Mouse (Mus musculus): ENCODE results near the gene Gap43. TPM values are rescaled to one million over a fixed set of nuclear protein-coding genes. Genes with fewer than 3 reads are reported as not detected.
"Not testable (repeated sequence)": the region's sequence is repeated elsewhere in the genome, so short reads cannot be mapped to it uniquely, and the experiment has no call there.

Gap43 gene
- total RNA-seq, 4 experiments from 2014 or later: 0.26 to 0.73 (median 0.35) TPM; not detected in 1

DNA sequence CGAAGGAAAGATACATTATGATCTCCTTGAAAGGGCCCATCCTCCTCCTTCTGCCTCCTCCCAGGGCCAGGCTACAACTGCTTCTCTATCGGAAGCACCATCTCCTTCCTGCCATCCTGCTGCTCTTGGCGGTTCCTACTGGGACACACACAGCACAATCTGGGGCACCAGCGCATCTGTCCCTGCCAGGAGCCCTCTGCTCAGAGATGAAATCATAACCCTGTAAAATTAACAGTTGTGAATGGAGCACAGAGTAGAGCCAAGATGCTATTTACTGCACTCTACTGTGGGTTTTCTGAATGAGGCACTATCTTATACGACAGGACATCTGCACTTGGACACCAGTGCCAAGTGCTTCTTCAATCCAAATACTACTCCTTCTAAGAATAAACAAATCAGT, 46.0 kb downstream of the Gap43 start:
- DNase-seq (ENCODE audit: low spot score): no peak

- DNase-seq (ENCODE audit: low spot score): no peak
Measured at GRCm38 (mm10) chr16:42294056-42294455, 46.4 kb downstream of the Gap43 start.

- no peak for DNase-seq (ENCODE audit: low spot score)
Measured at GRCm38 (mm10) chr16:42291572-42291971, 48.9 kb downstream of the Gap43 start.

GRCm38 (mm10) chr16:42284005-42284404, 56.4 kb downstream of the Gap43 start:
- DNase-seq (ENCODE audit: low spot score): no peak

GRCm38 (mm10) chr16:42277713-42278112, 62.7 kb downstream of the Gap43 start:
- DNase-seq (ENCODE audit: low spot score): no peak

DNA sequence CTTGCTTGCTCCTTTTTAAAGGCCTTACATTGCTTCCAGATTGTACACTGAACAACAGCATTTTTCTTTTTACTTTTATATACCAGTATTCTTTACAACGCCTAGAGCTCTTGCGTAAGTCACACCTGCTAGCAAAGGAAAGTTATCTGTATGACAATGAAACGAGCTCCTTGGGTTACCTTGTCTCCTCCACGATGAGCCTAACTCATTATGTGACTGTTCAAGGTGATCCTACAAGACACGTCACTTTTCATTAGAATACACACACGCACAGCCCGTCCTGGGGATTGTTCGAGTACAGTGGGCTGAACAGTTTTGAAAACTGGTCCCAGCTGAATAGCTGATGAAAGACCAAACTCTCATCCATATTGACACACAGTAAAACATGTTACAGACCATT, 63.2 kb downstream of the Gap43 start:
- DNase-seq (ENCODE audit: low spot score): no peak

DNA sequence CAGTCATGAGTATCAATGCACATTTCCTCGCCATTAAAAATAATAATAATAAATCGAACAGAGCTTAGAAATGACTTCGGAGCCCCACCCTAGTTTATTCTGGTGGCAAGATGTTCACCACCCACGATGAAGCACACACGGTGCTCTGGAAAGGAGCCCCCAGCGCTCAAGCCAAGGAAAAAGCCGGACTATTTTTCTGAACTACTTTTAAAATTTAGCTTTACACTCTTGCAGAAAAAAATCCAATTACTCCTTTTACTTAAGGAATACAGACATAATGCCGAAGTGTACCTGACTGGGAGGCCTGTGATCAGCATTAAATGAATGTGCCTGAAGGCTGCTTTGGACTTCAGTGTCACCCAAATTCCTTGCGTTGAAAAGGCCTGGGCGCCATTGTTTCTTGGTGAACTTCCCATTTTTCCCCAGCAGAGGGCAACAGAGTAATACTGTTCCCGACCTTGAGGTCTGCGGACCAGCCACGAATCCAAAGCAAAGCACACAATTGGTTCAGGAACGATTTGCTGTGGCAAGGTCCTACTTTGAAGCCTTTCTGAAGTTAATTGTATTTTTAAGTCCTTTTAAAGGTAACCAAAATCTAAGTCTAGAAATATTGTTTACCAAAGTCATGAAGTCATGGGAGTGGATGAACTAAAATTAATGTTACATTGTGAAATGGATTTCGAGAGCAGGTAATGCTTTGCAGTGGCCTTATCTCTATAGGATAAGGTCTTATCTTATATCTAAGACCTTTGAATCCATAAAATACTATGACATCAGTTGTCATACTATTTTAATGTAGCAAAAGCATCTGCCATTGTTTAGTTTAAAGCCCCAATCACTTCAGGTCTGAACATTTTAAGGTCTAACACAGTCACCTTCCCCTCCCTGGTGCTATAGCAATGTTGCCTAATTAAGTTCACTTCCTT, 64.0 kb downstream of the Gap43 start:
- DNase-seq (ENCODE audit: low spot score): peak; percentile 70

GRCm38 (mm10) chr16:42275518-42276215, 64.8 kb downstream of the Gap43 start:
- DNase-seq (ENCODE audit: low spot score): no peak

- no peak for DNase-seq (ENCODE audit: low spot score)
Measured at GRCm38 (mm10) chr16:42271213-42271612, 69.2 kb downstream of the Gap43 start.

DNA sequence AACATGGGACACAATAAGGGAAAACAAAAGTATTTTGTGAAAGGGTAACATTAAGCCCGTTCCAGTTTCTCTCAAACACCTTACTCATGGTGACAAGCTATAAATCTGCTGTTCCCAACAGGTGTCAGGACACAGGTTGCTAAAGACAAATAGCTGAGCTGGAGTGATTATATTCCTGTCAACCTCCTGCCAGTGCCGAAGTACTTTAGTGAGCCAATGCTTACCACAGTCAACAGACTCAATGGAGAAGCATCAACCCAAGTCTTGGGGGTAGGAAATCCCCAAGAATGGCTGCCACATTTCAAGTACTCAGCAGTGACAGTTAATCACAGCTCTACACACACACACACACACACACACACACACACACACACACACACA, 70.9 kb downstream of the Gap43 start:
- no peak for DNase-seq (ENCODE audit: low spot score)

- DNase-seq (ENCODE audit: low spot score): no peak
Measured at GRCm38 (mm10) chr16:42268843-42269586, 71.4 kb downstream of the Gap43 start.

DNA sequence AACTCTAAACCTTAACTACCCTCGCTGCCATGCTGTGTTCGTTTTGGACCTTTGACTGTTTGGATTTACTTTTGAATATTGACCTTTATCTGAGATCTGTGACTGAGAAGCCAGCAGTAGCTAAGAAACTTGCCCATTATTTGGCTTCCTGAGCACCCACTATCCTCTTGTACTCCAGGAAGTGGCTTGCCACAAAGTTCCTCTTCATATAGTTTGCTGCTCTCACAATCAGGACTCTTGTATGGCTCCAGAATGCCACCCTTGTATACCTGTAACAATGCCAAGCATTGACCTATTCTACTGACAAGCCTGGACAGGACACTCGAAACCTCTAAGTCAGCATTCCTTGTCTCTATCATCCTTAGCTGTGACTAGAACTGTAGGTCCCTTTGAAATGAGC, 75.3 kb downstream of the Gap43 start:
- no peak for DNase-seq (ENCODE audit: low spot score)

- no peak for DNase-seq (ENCODE audit: low spot score)
Measured at GRCm38 (mm10) chr16:42262935-42263542, 77.4 kb downstream of the Gap43 start.

- no peak for DNase-seq (ENCODE audit: low spot score)
Measured at GRCm38 (mm10) chr16:42255693-42256092, 84.8 kb downstream of the Gap43 start.

DNA sequence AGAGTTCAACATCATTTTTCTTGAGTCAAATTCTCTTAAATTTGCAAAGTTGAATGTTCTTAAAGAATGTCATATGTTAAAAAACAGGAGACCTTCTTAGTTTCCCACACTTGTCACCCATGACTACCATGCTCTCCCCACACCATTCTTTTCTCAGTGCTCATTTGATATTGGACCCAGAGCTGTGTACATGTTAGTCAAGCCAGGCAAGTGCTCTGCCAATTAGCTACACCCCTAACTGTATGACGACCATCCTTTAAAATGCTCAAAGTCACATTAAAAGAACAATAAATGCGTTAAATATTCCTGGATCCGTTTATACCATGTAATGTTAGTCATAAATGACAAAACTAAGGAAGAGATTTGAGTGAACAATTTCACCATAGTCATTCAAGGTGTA, 85.2 kb downstream of the Gap43 start:
- no peak for DNase-seq (ENCODE audit: low spot score)

- DNase-seq (ENCODE audit: low spot score): no peak
Measured at GRCm38 (mm10) chr16:42252252-42252651, 88.2 kb downstream of the Gap43 start.

- DNase-seq (ENCODE audit: low spot score): not testable (repeated sequence)
Measured at GRCm38 (mm10) chr16:42244121-42244520, 96.3 kb downstream of the Gap43 start.

GRCm38 (mm10) chr16:42231306-42231705, 109.1 kb downstream of the Gap43 start:
- DNase-seq (ENCODE audit: low spot score): no peak
